Mouse (Mus musculus) MEL-GATA-1-ER (cell line): ENCODE data around the gene Ptprd.

Experiments used
- DNase-seq: peaks from one replicate; pipeline ENCODE4 v3.0.0-alpha.2; 2012; ENCODE audit warnings: low read depth; ENCODE audit errors: extremely low read depth

Ptprd gene

DNA sequence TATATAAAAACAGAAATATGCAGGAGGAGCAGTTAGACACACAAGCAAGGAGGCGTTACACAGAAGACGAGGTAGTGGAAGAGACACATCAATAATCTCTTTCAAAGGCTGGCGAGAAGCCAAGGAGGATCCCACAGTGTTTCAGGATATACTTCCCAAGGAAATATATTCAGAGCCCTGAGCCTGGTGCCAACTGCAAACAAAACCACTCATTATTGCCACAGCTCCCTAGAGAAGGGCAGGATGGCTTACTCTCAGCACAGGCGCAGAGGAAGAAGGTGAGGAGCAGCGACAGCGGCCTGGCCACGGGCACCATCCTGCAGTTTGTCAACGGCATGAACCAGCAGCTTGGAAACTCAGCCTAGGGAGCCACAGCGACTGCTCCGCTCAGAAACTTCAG is 1886.8 kb downstream of the Ptprd start:
- no peak for DNase-seq

DNA sequence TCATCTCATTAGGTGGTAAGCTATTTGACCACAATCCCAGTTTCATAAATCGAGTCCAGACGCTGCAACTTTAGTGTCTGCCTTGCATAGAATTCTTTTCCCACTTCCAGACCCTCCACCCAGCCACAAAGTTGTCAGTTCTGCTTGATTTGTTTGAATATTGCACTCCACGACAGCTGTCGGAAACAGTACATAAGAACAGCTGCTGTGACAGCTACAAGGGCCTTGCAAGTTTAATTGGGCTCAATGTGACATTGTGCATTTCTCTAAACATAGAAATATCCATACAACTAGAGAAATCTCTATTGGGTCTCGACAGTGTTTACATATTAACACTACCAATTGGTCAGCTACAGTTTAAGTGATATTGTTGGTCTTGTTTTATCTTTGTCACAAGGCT is 1887.3 kb downstream of the Ptprd start:
- DNase-seq: no peak

- no peak for DNase-seq
Measured at GRCm38 (mm10) chr4:76319874-76320273, 1891.9 kb downstream of the Ptprd start.

DNA sequence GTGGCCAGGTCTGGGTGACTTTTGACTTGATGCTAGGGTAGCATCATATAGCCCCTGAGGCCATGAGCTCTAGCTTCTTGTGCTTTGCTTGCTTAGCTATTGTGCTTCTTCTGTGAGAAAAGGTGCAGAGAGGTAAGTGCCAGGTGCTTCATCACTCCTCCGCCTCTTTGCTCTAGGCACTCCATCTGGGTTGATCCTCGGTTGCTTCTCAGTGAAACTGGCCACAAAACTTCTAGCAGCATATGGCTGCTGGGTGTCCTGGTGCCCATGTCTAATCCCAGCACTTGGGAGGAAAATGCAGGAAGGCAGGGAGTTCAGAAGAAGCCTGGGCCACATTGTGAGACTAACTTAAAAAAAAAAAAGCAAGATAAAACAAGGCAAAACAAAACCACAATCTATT is 1895.8 kb downstream of the Ptprd start:
- no peak for DNase-seq

DNA sequence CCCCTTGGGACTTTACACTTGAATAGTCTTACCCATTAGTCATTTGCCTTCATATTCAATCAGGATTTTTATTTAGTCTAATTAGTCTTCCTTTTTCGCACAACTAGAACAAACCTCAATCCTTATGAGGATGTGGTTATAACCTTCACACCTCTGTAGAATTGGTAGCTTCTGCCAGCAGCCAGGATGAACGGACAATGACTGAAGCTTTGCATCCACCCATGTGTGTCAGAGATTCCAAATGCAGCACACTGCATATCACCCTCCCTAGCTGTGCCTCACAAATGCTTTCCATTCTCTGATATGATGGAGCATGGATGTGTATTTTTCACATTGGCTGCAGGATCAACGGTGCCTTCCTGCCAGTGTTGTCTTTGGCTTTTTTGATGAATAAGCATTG is 1898.0 kb downstream of the Ptprd start:
- DNase-seq: no peak

DNA sequence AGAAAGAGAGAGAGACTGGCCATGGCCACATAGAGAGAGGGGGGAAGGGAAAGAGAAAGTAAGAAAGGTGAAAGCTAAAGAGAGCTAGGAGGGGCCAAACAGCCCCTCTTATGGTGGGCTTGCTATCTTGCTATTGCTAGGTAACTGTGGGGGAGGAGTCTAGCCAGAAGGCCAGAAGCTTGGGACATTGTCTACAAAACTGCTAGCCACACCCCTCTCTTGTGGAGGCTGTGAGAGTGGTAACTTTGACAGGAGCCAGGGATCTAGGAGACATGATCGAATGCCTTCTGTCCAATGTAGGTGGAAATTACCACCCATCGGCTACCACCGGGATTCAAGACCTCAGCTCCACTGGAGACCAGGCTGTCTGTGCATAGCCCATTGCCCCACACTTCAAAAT is 1899.2 kb downstream of the Ptprd start:
- DNase-seq: no peak

- no peak for DNase-seq
Measured at GRCm38 (mm10) chr4:76305987-76306386, 1905.8 kb downstream of the Ptprd start.

GRCm38 (mm10) chr4:76297375-76297774 is 1914.4 kb downstream of the Ptprd start:
- no peak for DNase-seq

GRCm38 (mm10) chr4:76292733-76293357 is 1918.9 kb downstream of the Ptprd start:
- no peak for DNase-seq

DNA sequence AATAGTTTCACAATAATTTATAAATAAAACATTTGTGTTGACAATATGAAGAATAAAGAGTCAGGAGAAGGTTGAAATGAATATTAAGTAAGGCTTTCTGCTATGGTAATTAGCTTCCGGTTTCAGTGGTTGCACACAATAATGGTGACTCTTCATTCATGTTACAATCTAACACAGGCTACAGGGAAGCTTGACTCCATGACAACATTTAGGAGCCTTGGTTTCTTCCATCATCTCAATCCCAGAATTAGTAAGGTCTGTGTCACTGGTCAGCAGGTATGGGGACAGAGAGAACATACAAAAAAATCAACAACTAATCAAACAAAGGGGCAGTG is 1921.3 kb downstream of the Ptprd start:
- DNase-seq: no peak

DNA sequence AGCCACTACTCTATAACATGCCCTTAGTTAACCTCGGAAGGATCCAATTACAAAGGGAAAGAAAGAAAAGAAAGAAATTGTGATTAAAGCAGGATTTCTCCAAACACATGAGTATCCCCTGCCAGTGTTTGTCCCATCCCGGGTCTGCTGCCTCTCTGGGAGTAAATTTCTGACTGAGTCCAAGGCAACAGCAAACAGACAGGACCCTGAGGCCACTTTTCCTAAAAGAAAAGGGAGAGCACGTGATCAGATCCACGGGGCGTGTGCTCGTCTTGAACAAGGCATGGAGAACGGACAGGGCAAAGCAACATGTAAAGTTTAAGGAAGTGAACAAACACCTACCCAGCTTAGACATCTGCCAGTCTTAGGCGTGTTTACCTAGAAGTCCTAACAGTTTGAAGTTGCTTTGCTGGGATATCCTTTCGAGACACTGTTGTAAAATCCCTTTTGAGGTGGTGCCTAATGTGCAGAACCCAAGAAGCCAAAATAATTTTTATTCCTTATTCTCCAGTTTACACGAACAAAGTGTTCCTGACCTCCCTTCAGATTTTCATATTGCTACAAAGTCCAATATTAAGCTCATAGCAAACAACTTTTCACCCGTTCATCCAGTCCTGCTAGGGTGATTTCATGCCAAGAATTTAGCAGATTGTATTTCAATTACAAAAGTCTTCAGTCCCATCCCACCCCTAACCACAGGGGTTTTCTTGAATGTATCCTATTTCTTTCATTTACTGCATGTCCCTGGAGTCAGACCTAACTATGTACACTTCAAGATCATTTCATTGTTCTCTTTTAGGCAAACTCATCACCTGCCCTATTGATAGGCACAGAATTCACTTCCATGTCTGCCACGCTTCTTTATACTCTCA is 1921.9 kb downstream of the Ptprd start:
- no peak for DNase-seq

GRCm38 (mm10) chr4:76286016-76286415 is 1925.7 kb downstream of the Ptprd start:
- DNase-seq: no peak

- DNase-seq: no peak
Measured at GRCm38 (mm10) chr4:76282886-76283285, 1928.9 kb downstream of the Ptprd start.

GRCm38 (mm10) chr4:76262727-76263126 is 1949.0 kb downstream of the Ptprd start:
- no peak for DNase-seq

GRCm38 (mm10) chr4:76260686-76261085 is 1951.1 kb downstream of the Ptprd start:
- DNase-seq: no peak

GRCm38 (mm10) chr4:76260286-76260685 is 1951.5 kb downstream of the Ptprd start:
- DNase-seq: no peak

- DNase-seq: no peak
Measured at GRCm38 (mm10) chr4:76259636-76260035, 1952.1 kb downstream of the Ptprd start.

DNA sequence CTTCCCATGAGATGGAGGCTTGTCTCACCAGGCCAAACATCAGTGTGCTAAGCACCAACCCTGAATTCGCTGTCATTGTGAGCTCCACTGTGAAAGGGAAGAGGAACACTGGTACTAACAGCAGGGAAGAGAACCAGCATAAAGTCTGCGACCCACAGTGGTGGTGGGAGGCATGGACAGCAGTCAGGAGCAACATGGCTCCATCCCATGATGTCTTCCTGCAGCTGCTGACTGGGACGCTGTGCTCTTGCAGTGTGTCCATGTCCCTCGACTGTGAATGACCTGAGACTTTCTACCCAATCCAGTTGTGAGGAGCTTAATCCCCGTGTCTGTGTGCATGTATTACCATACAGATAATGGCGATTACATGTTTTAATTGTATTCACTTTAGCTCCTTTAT is 1967.4 kb downstream of the Ptprd start:
- DNase-seq: no peak

DNA sequence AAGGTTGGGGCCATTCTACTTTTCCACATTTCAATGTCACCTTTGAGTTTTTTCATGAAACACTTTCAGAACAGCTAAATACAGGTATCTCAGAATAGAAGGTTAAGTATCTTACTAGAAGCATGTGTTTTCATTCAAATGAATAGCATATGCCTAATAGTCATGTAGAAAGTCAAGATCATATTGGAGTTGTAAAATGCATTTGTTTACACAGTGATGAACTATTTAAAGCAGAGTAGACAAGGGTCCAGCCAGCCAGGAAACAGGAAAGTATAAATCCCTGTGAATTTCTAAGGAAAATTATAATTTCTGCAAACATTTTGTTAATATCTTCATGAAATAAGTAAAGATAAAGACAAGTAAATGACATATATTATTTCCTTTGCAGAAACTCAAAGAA is 1970.2 kb downstream of the Ptprd start:
- no peak for DNase-seq

- no peak for DNase-seq
Measured at GRCm38 (mm10) chr4:76241140-76241539, 1970.6 kb downstream of the Ptprd start.

DNA sequence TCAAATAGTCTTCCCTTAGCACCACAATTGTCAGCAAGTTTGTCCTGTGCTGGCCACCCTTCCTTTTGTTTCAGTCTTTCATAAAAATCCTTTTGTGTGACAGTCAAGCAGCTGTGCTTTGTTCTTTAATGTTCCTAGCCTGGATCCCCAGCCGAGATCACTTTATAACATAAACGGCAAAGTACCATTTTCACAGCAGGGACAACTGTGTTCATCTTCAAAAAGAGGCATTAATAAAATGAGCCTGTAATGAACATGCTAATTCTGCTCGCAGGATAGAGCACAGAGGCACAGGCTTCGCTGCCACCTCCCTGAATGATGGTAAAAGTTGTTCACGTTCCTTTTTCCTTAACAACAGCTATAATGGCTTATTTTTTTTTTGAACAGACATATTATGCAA is 1972.7 kb downstream of the Ptprd start:
- no peak for DNase-seq

DNA sequence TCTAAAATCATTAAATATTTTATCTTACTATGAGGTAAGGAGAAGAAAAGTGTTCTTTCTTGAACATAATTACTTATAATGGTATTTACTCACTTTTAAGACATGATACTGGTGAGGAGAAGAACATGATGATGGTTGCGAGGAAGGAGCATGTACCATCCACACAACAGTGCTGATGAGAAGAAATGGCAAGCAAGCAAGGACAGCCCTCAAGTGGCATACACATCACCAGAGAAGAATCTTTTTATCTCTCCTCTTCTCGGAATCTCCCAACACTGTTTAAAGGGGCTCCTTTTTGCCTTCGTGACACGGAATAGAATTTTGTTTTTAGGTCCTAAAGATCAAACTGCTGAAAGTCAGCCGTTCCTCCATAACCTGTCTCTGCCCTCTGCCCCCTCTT is 1973.2 kb downstream of the Ptprd start:
- DNase-seq: no peak

GRCm38 (mm10) chr4:76237827-76238226 is 1973.9 kb downstream of the Ptprd start:
- no peak for DNase-seq
